Mouse (Mus musculus): ENCODE measurements around the gene Nlgn3. TPM values are rescaled to one million over a fixed set of nuclear protein-coding genes. Genes with fewer than 3 reads are reported as not detected.

The Nlgn3 gene
- 100 to 1,000 TPM; 178 to 182 TPM for total RNA-seq (2021)
- long read RNA-seq, experiment 1, full-length matches to known transcripts = 30 of 75 reads
- long read RNA-seq, experiment 1, partial matches to known transcripts = 13 of 75 reads
- long read RNA-seq, experiment 1, other reads (novel, unspliced or antisense) = 32 of 75 reads
- long read RNA-seq, experiment 2, full-length matches to known transcripts = 43 of 85 reads
- long read RNA-seq, experiment 2, partial matches to known transcripts = 4 of 85 reads
- long read RNA-seq, experiment 2, other reads (novel, unspliced or antisense) = 38 of 85 reads

DNA sequence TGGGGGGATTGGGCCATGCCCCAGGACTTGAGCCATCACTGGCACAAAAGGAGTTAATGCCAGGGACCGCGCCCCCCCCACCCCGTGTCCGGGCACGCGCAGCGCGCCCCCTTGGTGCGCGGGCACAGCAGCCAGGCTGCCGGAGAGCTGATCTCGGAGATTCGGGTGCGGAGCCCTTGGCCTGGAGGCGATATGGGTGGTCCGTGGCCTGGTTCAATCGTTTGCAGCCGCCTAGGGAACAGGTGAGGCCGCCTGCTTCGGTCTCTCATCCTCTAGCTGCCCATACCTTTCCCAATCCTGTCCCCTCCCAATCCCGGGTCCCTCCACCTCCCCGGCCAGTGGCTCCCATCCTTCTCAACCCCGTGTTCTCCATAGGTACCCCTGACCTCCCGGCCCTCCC, at the start of gene Nlgn3:
Gene Nlgn3, plus strand, starts transcription at position 114 of the 400 bp plus-strand sequence.
- peak in 1 of 2 experiments; percentile 68 for DNase-seq (ENCODE audit: low spot score in 2 of 2)
- Histone ChIP-seq H3K4me3 (peak within 1 kb of the TSS; percentile 72), H3K27ac (peak within 1 kb of the TSS; percentile 95)
- TF ChIP-seq CTCF (conservative IDR thresholded peaks at IDR 0.05) = no peak

DNA sequence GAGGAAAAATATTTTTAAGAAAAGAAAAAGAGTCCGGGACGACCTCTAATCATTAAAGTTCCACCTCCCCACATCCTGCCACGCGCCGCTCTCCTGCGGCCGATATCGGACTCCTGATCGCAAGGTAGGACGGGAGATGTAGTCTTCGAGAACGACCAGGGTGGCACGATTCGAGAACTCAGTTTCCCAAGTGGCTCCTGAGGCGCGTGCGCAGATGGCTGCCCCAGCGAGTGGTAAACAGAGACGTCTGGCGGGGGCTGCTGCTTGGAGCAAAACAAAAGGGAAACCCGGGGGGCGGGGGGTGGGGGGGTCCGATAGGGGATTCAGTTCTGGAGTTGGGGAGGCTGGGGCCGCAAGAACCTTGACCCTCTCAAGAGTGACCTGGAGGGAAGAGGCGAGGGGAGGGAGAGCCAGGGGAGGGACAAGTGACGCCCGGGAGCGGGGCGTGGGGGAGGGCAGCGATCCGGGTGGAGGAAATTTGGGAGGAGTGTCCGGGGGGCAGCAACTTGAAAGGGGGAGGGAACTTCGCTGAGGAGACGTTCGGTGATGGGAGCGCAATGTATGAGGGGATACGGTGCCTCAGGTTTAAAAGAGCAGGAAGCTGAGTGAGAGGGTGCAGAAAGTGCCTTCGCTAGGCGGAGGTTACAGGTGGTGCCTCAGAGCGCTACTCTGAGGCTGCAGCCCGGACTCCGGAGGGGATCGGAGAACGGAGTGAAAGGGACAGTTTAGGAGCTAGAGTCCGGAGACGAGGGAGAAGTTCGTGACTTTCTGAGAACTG, 44.8 kb upstream of the Nlgn3 start, which contains the start of gene Foxo4:
Gene Foxo4, plus strand, starts transcription at position 577 of the 778 bp plus-strand sequence.
- DNase-seq (ENCODE audit: low spot score in 2 of 2) = peak; percentile 78 to 87
- Histone ChIP-seq H3K27ac (peak within 1 kb of the TSS; percentile 82), H3K4me3 (peak within 1 kb of the TSS; percentile 64)
- no peak for TF ChIP-seq CTCF (conservative IDR thresholded peaks at IDR 0.05)

DNA sequence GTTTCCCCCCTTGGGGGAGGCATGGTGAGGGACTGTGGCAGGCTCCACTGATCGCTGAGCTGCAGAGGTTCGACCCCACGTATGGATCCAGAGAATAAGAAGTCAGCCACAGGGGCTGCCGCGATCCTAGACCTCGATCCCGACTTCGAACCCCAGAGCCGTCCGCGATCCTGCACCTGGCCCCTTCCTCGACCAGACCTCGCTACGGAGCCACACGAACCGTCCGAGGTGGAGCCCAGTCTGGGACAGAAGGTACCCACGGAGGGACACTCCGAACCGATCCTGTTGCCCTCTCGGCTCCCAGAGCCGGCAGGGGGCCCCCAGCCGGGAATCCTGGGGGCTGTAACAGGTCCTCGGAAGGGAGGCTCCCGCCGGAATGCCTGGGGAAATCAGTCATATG, 44.2 kb upstream of the Nlgn3 start:
- no peak for DNase-seq (ENCODE audit: low spot score in 2 of 2)
- no peak for TF ChIP-seq CTCF (conservative IDR thresholded peaks at IDR 0.05)
- H3K4me3 ChIP-seq = peak overlapping the region; percentile 64
- peak overlapping the region; percentile 82; the same call in 1 of the 2 replicates for H3K27ac ChIP-seq

DNA sequence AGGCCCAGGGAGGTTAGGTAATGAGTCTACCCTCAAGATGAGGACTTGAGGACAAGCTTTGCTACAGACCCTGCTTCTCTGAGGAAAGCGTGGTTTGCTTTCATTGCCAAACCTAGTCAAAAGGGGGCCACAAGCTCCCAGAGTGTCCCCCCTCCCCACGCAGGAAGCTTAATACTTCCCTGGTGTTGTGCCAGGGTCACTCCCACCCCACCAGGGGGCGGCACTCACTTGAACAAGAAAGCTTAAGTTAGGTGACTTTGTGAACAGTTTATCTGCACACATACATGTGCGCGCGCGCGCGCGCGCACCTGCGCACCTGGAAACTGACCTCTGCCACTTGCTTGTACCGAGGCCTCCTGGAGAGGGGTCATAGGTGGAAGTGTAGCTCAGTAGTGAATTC, 42.4 kb upstream of the Nlgn3 start:
- DNase-seq (ENCODE audit: low spot score in 2 of 2) = no peak
- H3K27ac ChIP-seq = no peak overlapping the region
- H3K4me3 ChIP-seq = no peak overlapping the region
- peak; percentile 42 for TF ChIP-seq CTCF (conservative IDR thresholded peaks at IDR 0.05)

DNA sequence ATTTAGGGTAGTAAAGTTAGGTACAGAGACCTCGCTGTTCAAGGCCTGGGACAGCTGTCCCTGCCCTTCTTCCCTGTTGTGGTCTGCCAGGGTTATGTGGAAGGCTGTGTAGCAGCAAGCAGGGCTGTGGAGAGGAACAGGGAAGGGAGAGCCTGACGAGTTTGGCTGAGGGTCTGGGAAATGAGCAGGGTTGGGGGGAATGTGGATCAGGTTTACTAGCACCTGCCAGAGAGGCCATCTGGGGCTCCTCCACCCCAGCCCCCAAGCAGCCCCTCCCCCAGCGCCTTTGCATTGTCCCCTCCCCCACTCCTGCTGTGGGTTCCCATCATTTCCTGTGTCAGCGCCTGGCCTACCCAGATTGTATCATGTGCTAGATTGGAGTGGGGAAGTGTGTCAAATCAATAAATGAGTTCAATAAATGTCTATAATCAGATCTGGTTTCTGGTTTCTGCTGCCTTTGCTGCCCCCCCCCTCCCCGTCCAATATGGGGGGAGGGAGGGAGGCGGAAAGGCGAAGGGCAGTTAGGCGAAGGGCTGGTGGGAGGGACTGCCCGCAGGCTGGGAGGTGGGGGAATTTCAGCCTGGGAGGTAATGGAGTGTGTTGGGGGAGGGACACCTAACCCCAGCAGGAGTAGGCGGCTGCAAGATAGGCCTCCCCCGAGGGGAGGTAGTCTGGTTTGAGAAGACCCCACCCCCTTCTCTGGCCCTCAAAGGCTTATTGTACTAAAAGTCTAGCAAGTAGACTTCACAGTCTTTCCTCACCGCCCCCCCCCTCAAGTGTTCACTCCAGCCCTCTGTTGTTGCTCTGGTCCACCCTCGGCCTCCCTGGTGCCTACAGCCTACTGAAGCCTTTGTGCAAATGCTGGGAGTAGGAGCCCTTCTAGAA, 38.3 kb upstream of the Nlgn3 start:
- no peak for TF ChIP-seq CTCF (conservative IDR thresholded peaks at IDR 0.05)
- Histone ChIP-seq H3K27ac (no peak overlapping the region), H3K4me3 (no peak overlapping the region)
- DNase-seq (ENCODE audit: low spot score in 2 of 2) = no peak

DNA sequence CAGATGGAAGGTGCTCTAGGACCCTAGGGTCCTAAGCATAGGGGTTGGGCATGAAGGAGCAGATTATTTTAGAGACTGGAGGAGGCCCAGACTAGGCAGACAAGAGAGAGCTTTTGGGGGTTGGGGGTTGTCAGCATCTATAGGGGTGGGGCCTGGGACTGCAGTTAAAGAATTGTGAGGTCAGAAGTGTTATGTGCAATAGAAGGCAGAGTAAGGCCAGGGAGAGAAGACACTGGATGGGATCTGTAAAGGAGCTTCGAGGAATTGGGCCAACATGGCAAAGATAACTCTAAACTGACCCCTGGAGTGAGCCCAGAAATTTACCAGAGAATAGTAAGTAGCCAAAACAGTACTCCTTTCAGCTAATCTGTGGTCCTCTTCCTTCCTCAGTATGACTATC, 35.1 kb upstream of the Nlgn3 start, which contains the start of gene Gm614:
Gene Gm614, minus strand, starts transcription at position 101 of the 400 bp plus-strand sequence.
- no peak for DNase-seq (ENCODE audit: low spot score in 2 of 2)
- no peak for TF ChIP-seq CTCF (conservative IDR thresholded peaks at IDR 0.05)
- no peak within 1 kb of the TSS for H3K27ac ChIP-seq

DNA sequence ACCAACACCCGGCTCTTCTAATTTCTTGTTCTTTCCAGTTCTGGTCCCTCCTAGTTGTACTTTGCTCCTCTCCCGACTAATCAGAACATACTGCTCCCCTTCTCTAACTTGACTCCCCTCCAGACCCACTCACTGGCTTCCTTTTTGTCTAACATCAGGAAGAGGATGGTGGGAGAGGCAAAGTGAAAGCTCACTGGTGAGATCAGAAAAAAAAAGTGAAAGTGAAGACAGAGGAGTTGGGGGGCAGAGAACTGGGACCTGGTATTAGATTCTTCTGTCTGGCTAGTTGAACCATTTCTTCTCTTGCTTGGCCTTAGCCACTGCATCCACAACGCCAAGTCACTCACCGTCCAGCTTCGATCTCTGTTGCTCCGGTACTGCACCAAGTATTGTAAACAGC, 32.3 kb upstream of the Nlgn3 start:
- no peak for DNase-seq (ENCODE audit: low spot score in 2 of 2)
- no peak for TF ChIP-seq CTCF (conservative IDR thresholded peaks at IDR 0.05)
- no peak overlapping the region for H3K4me3 ChIP-seq

More for the DNA sequence above, 35.1 kb upstream of the Nlgn3 start, which contains the start of gene Gm614:
- no peak within 1 kb of the TSS for H3K4me3 ChIP-seq

DNA sequence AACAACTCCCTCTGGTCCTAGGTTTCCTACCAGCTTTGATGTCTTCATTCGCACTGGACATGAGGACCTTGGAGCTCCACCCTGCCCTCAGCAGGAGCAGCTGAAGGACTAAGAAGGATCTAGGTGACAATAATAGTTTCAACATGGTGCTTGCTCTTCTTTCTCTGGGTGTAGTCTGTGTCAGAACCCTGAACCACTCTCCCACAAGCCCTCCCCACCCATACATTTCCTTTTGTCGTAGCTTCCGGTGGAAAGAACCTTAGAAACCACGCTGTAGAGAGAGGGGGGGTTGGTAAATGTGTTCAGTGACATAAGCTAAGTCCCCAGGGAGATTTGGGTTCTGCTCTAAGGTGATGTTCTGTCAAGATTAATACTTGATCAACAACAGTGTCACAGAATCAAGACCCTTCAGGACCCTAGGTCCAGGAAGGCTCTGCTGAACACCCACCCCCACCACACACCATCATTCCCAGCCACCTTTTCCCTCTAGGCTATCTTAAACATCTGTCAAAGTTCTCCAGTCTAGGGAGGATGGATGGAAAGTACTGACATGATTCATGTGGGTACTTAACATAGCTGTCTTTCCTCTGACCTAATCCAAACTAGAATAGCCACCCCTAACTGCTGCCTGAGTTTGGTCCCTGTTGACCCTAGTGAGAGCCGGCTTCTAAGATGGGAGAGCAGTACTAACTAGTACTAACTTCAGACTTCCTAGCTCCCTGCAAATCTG, 30.8 kb upstream of the Nlgn3 start, which contains the start of gene Il2rg:
Gene Il2rg, minus strand, starts transcription at position 231 of the 730 bp plus-strand sequence.
- Histone ChIP-seq H3K27ac (no peak within 1 kb of the TSS), H3K4me3 (no peak within 1 kb of the TSS)
- TF ChIP-seq CTCF (conservative IDR thresholded peaks at IDR 0.05) = no peak
- no peak for DNase-seq (ENCODE audit: low spot score in 2 of 2)

More for the DNA sequence above, 32.3 kb upstream of the Nlgn3 start:
- no peak overlapping the region for H3K27ac ChIP-seq

DNA sequence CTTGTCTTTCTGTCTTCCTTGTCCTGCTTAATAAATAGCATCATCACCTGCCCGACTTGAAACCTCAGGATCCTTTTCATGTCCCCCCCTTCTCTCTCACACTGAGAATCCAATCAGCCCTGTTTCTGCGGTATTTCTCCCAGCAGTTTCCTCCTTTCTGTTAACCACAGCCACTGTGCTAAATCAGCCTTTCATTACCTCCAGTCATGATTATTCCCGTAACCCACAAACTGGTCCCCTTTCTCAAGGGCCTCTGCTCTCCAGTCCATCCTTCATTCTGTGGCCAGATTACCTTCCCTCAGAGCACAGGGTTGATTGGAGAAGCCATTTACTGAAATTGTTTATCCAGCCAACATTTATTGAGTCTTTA, 30.2 kb upstream of the Nlgn3 start, which contains the start of gene Gm20489:
Gene Gm20489, minus strand, starts transcription at position 269 of the 370 bp plus-strand sequence.
- no peak within 1 kb of the TSS for H3K27ac ChIP-seq
- TF ChIP-seq CTCF (conservative IDR thresholded peaks at IDR 0.05) = no peak
- H3K4me3 ChIP-seq = no peak within 1 kb of the TSS
- DNase-seq (ENCODE audit: low spot score in 2 of 2) = no peak

DNA sequence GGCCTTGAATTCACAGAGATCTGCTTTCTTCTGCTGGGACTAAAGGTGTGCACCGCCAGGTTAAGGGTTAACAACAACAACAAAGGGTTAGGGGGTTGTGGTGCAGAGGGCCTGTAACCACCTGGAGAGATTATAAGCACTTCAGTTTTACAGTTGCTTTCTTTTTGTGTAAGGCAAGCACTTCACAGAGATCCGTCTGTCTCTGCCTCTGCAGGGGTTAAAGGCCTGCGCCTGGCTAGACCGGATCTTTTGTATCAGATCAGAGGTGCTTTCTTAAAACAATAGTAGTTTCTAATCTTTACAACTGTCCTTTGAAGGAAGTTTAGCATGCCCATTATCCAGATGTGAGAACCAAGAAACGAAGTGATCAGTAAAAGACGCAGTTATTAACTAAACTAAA, 25.6 kb upstream of the Nlgn3 start:
- H3K27ac ChIP-seq = peak overlapping the region; percentile 79; the same call in 1 of the 2 replicates
- H3K4me3 ChIP-seq = peak overlapping the region; percentile 68
- TF ChIP-seq CTCF (conservative IDR thresholded peaks at IDR 0.05) = no peak
- no peak for DNase-seq (ENCODE audit: low spot score in 2 of 2)

DNA sequence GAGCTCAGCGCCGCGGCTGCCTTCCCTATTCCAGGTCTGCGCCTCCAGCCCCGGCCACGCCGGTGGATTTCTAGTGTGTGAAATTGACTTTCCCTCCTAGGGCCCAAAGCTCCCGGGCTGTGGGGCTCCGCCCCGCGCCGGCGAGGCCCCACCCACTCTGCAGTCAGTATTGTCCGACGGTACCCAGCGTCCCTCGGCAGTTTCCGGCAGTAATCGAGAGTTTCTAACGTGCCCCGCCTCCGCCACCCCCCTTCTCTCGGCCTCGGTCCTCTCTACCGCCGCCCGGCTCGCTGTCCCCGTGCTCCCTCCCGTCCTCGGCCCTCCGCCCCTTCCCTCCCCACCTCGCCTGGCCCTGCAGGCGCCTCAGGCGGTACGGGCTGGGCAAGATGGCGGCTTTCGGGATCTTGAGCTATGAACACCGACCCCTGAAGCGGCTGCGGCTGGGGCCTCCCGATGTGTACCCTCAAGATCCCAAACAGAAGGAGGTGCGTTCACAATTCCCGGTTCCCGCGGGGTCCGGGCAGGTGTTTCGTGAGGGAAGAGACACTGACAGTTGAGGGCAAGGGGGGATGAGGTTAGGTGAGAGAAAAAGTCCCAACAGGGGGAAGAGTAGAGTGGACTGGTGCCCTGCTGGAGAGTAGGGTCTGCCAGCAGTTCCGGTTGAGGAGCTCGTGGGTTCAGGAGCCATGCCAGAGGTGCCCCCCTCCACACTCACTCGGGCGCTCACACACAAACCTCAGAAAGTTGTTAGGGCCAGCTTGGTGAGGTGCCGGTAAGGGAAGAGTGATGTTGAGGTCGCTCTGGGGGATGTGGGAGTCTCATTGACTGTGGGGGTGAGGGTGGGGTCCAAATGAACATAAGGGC, 24.9 kb upstream of the Nlgn3 start, which contains the start of gene Med12:
Gene Med12, plus strand, starts transcription at position 156 of the 864 bp plus-strand sequence.
- Histone ChIP-seq H3K4me3 (peak within 1 kb of the TSS; percentile 68), H3K27ac (peak within 1 kb of the TSS; percentile 79)
- no peak for TF ChIP-seq CTCF (conservative IDR thresholded peaks at IDR 0.05)
- DNase-seq (ENCODE audit: low spot score in 2 of 2) = peak; percentile 72 to 82
